Mouse (Mus musculus): ENCODE measurements around the gene Npcd. TPM values are rescaled to one million over a fixed set of nuclear protein-coding genes. Genes with fewer than 3 reads are reported as not detected.

Npcd gene
- polyA plus RNA-seq, 1 experiment = 0.68 TPM

- TF ChIP-seq CTCF (IDR thresholded peaks at IDR 0.05; ENCODE audit: extremely low read depth, insufficient read depth, insufficient read length, insufficient replicate concordance) = no peak
- no peak for TF ChIP-seq POLR2A (IDR thresholded peaks at IDR 0.05; ENCODE audit: low read depth, low read length)
- no peaks in the 10 kb centered on the region for H3K4me1 ChIP-seq (ENCODE audit: control insufficient read depth, insufficient read depth, insufficient read length)
- 87% methylated on average over 9 of the region's 9 CpGs for WGBS
These were observed 71.0 kb downstream of the Npcd start for GRCm38 (mm10) chr15:79763001-79763400.

GRCm38 (mm10) chr15:79760956-79761355, 73.1 kb downstream of the Npcd start:
- WGBS = 88% methylated on average over 6 of the region's 6 CpGs
- TF ChIP-seq POLR2A (IDR thresholded peaks at IDR 0.05; ENCODE audit: low read depth, low read length) (no peak), CTCF (IDR thresholded peaks at IDR 0.05; ENCODE audit: extremely low read depth, insufficient read depth, insufficient read length, insufficient replicate concordance) (no peak)
- DNase-seq (ENCODE audit: low read depth in 1 of 2, low spot score in 2 of 2) = no peak
- Histone ChIP-seq H3K36me3 (ENCODE audit: control insufficient read depth, insufficient read depth, low read length) (no peaks in the 10 kb centered on the region), H3K4me1 (ENCODE audit: control insufficient read depth, insufficient read depth, insufficient read length) (peaks cover 3% of the 10 kb centered on the region; the same call in 1 of the 2 replicates), H3K27ac (ENCODE audit: insufficient read depth, low read length) (no peak overlapping the region), H3K4me3 (ENCODE audit: extremely low read depth, insufficient read depth, insufficient read length) (no peak overlapping the region), H3K27me3 (ENCODE audit: control insufficient read depth, insufficient read depth, low read length) (no peaks in the 10 kb centered on the region)

More at GRCm38 (mm10) chr15:79763001-79763400, 71.0 kb downstream of the Npcd start:
- H3K27me3 ChIP-seq (ENCODE audit: control insufficient read depth, insufficient read depth, low read length) = no peaks in the 10 kb centered on the region
- DNase-seq (ENCODE audit: low read depth in 1 of 2, low spot score in 2 of 2) = no peak
- no peak overlapping the region for H3K4me3 ChIP-seq (ENCODE audit: extremely low read depth, insufficient read depth, insufficient read length)
- H3K27ac ChIP-seq (ENCODE audit: insufficient read depth, low read length) = no peak overlapping the region
- H3K36me3 ChIP-seq (ENCODE audit: control insufficient read depth, insufficient read depth, low read length) = no peaks in the 10 kb centered on the region

GRCm38 (mm10) chr15:79757118-79757517, 76.9 kb downstream of the Npcd start:
- H3K36me3 ChIP-seq (ENCODE audit: control insufficient read depth, insufficient read depth, low read length) = no peaks in the 10 kb centered on the region
- no peak for DNase-seq (ENCODE audit: low read depth in 1 of 2, low spot score in 2 of 2)
- TF ChIP-seq POLR2A (IDR thresholded peaks at IDR 0.05; ENCODE audit: low read depth, low read length) (no peak), CTCF (IDR thresholded peaks at IDR 0.05; ENCODE audit: extremely low read depth, insufficient read depth, insufficient read length, insufficient replicate concordance) (no peak)
- 74% methylated on average over 3 of the region's 3 CpGs for WGBS
- no peak overlapping the region for H3K27ac ChIP-seq (ENCODE audit: insufficient read depth, low read length)
- no peaks in the 10 kb centered on the region for H3K27me3 ChIP-seq (ENCODE audit: control insufficient read depth, insufficient read depth, low read length)
- H3K4me1 ChIP-seq (ENCODE audit: control insufficient read depth, insufficient read depth, insufficient read length) = peaks cover 4% of the 10 kb centered on the region; the same call in 1 of the 2 replicates
- no peak overlapping the region for H3K4me3 ChIP-seq (ENCODE audit: extremely low read depth, insufficient read depth, insufficient read length)

GRCm38 (mm10) chr15:79755977-79756625, 77.9 kb downstream of the Npcd start:
- Histone ChIP-seq H3K27me3 (ENCODE audit: control insufficient read depth, insufficient read depth, low read length) (no peaks in the 10 kb centered on the region), H3K4me3 (ENCODE audit: extremely low read depth, insufficient read depth, insufficient read length) (no peak overlapping the region), H3K4me1 (ENCODE audit: control insufficient read depth, insufficient read depth, insufficient read length) (peaks cover 7% of the 10 kb centered on the region; the same call in 1 of the 2 replicates), H3K36me3 (ENCODE audit: control insufficient read depth, insufficient read depth, low read length) (no peaks in the 10 kb centered on the region), H3K27ac (ENCODE audit: insufficient read depth, low read length) (no peak overlapping the region)
- WGBS = 65% methylated on average over 8 of the region's 8 CpGs
- no peak for TF ChIP-seq POLR2A (IDR thresholded peaks at IDR 0.05; ENCODE audit: low read depth, low read length)
- TF ChIP-seq CTCF (IDR thresholded peaks at IDR 0.05; ENCODE audit: extremely low read depth, insufficient read depth, insufficient read length, insufficient replicate concordance) = no peak
- no peak for DNase-seq (ENCODE audit: low read depth in 1 of 2, low spot score in 2 of 2)

- Histone ChIP-seq H3K27me3 (ENCODE audit: control insufficient read depth, insufficient read depth, low read length) (no peaks in the 10 kb centered on the region), H3K36me3 (ENCODE audit: control insufficient read depth, insufficient read depth, low read length) (no peaks in the 10 kb centered on the region), H3K27ac (ENCODE audit: insufficient read depth, low read length) (no peak overlapping the region), H3K4me3 (ENCODE audit: extremely low read depth, insufficient read depth, insufficient read length) (no peak overlapping the region), H3K4me1 (ENCODE audit: control insufficient read depth, insufficient read depth, insufficient read length) (peaks cover 7% of the 10 kb centered on the region; the same call in 1 of the 2 replicates)
- TF ChIP-seq POLR2A (IDR thresholded peaks at IDR 0.05; ENCODE audit: low read depth, low read length) (no peak), CTCF (IDR thresholded peaks at IDR 0.05; ENCODE audit: extremely low read depth, insufficient read depth, insufficient read length, insufficient replicate concordance) (no peak)
- 91% methylated on average over 4 of the region's 4 CpGs for WGBS
- DNase-seq (ENCODE audit: low read depth in 1 of 2, low spot score in 2 of 2) = no peak
These were observed 78.9 kb downstream of the Npcd start for GRCm38 (mm10) chr15:79755176-79755575.

GRCm38 (mm10) chr15:79753873-79754272, 80.2 kb downstream of the Npcd start:
- Histone ChIP-seq H3K4me3 (ENCODE audit: extremely low read depth, insufficient read depth, insufficient read length) (no peak overlapping the region), H3K4me1 (ENCODE audit: control insufficient read depth, insufficient read depth, insufficient read length) (peaks cover 12% of the 10 kb centered on the region; the same call in 1 of the 2 replicates), H3K36me3 (ENCODE audit: control insufficient read depth, insufficient read depth, low read length) (no peaks in the 10 kb centered on the region), H3K27me3 (ENCODE audit: control insufficient read depth, insufficient read depth, low read length) (no peaks in the 10 kb centered on the region), H3K27ac (ENCODE audit: insufficient read depth, low read length) (no peak overlapping the region)
- WGBS = 84% methylated on average over 4 of the region's 4 CpGs
- TF ChIP-seq POLR2A (IDR thresholded peaks at IDR 0.05; ENCODE audit: low read depth, low read length) = no peak
- TF ChIP-seq CTCF (IDR thresholded peaks at IDR 0.05; ENCODE audit: extremely low read depth, insufficient read depth, insufficient read length, insufficient replicate concordance) = no peak
- DNase-seq (ENCODE audit: low read depth in 1 of 2, low spot score in 2 of 2) = no peak

GRCm38 (mm10) chr15:79753420-79753752, 80.7 kb downstream of the Npcd start:
- no peaks in the 10 kb centered on the region for H3K27me3 ChIP-seq (ENCODE audit: control insufficient read depth, insufficient read depth, low read length)
- H3K27ac ChIP-seq (ENCODE audit: insufficient read depth, low read length) = no peak overlapping the region
- TF ChIP-seq POLR2A (IDR thresholded peaks at IDR 0.05; ENCODE audit: low read depth, low read length) (no peak), CTCF (IDR thresholded peaks at IDR 0.05; ENCODE audit: extremely low read depth, insufficient read depth, insufficient read length, insufficient replicate concordance) (no peak)
- H3K36me3 ChIP-seq (ENCODE audit: control insufficient read depth, insufficient read depth, low read length) = no peaks in the 10 kb centered on the region
- 96% methylated on average over 3 of the region's 3 CpGs for WGBS
- H3K4me3 ChIP-seq (ENCODE audit: extremely low read depth, insufficient read depth, insufficient read length) = no peak overlapping the region
- peaks cover 13% of the 10 kb centered on the region; the same call in 1 of the 2 replicates for H3K4me1 ChIP-seq (ENCODE audit: control insufficient read depth, insufficient read depth, insufficient read length)
- no peak for DNase-seq (ENCODE audit: low read depth in 1 of 2, low spot score in 2 of 2)

Data from spleen, adult 2 months (tissue).